Mouse (Mus musculus) gastrocnemius, adult 2 months (tissue): Measurements from ENCODE around the gene Prkn. TPM values are rescaled to one million over a fixed set of nuclear protein-coding genes. Genes with fewer than 3 reads are reported as not detected.

Experiments
- DNase-seq: peaks from one replicate; pipeline ENCODE4 v3.0.0; 2022
- H3K27ac ChIP-seq: fragments of 200-600 bp; 2 replicates; pipeline ENCODE4 v1.8.1; 2022; ENCODE audit warnings: mild to moderate bottlenecking
- H3K4me3 ChIP-seq: fragments of 200-600 bp; 2 replicates; pipeline ENCODE4 v1.8.1; 2022; ENCODE audit warnings: mild to moderate bottlenecking, moderate library complexity
- CTCF ChIP-seq: fragments of 200-600 bp; IDR thresholded peaks from 2 replicates; pipeline ENCODE4 v1.8.1; 2022; ENCODE audit warnings: antibody characterized with exemption, mild to moderate bottlenecking, moderate library complexity
- intact Hi-C: fragments of 180-260 bp; cut with DNase I; formaldehyde crosslinking; loops from one replicate; pipeline ENCODE4 v1.15.1; 2025
- total RNA-seq, 2 experiments: library from RNA; stranded (reverse); gene quantifications; 2 replicates each; pipeline ENCODE4 v1.2.3; 2021

The Prkn gene
- total RNA-seq, 2 experiments from 2014 or later, result 18.4 to 24.7 TPM

GRCm38 (mm10) chr17:11995522-11995921, 1155.3 kb downstream of the Prkn start:
- Histone ChIP-seq H3K4me3 (no peak overlapping the region), H3K27ac (no peak overlapping the region)
- no peak for DNase-seq
- no peak for TF ChIP-seq CTCF
- intact Hi-C loops, result no loop called here

GRCm38 (mm10) chr17:11996311-11996710, 1156.1 kb downstream of the Prkn start:
- Histone ChIP-seq H3K27ac (no peak overlapping the region), H3K4me3 (no peak overlapping the region)
- TF ChIP-seq CTCF, result no peak
- DNase-seq, result no peak
- intact Hi-C loops, result no loop called here

- DNase-seq, result no peak
- TF ChIP-seq CTCF, result no peak
- Histone ChIP-seq H3K4me3 (no peak overlapping the region), H3K27ac (no peak overlapping the region)
- intact Hi-C loops, result no loop called here
These were observed 1160.1 kb downstream of the Prkn start for GRCm38 (mm10) chr17:12000285-12000684.

GRCm38 (mm10) chr17:12021326-12021725, 1181.1 kb downstream of the Prkn start:
- intact Hi-C loops, result no loop called here
- Histone ChIP-seq H3K27ac (no peak overlapping the region), H3K4me3 (no peak overlapping the region)
- DNase-seq, result no peak
- no peak for TF ChIP-seq CTCF

- Histone ChIP-seq H3K4me3 (no peak overlapping the region), H3K27ac (no peak overlapping the region)
- intact Hi-C loops, result no loop called here
- no peak for DNase-seq
- no peak for TF ChIP-seq CTCF
These were observed 1189.2 kb downstream of the Prkn start for GRCm38 (mm10) chr17:12029362-12029761.

- H3K27ac ChIP-seq, result no peak overlapping the region
- no peak for TF ChIP-seq CTCF
These were observed 1189.8 kb downstream of the Prkn start for GRCm38 (mm10) chr17:12029921-12030461.

GRCm38 (mm10) chr17:12030556-12031160, 1190.5 kb downstream of the Prkn start:
- TF ChIP-seq CTCF, result no peak
- peak overlapping the region; percentile 61 for H3K4me3 ChIP-seq
- H3K27ac ChIP-seq, result no peak overlapping the region; the same call in 1 of the 2 replicates
- intact Hi-C loops, result no loop called here
- no peak for DNase-seq

More at GRCm38 (mm10) chr17:12029921-12030461, 1189.8 kb downstream of the Prkn start:
- no peak overlapping the region for H3K4me3 ChIP-seq
- intact Hi-C loops, result no loop called here
- DNase-seq, result no peak

- intact Hi-C loops, result no loop called here
- peak overlapping the region; percentile 61 for H3K4me3 ChIP-seq
- no peak overlapping the region for H3K27ac ChIP-seq
- DNase-seq, result peak; percentile 74
- peak; percentile 86 for TF ChIP-seq CTCF
These were observed 1191.2 kb downstream of the Prkn start for GRCm38 (mm10) chr17:12031203-12031942.

- Histone ChIP-seq H3K4me3 (no peak overlapping the region), H3K27ac (no peak overlapping the region)
- no peak for DNase-seq
- intact Hi-C loops, result no loop called here
- TF ChIP-seq CTCF, result no peak
These were observed 1192.0 kb downstream of the Prkn start for GRCm38 (mm10) chr17:12032014-12032791.

- intact Hi-C loops, result no loop called here
- DNase-seq, result no peak
- no peak for TF ChIP-seq CTCF
- Histone ChIP-seq H3K27ac (no peak overlapping the region), H3K4me3 (no peak overlapping the region)
These were observed 1195.2 kb downstream of the Prkn start for GRCm38 (mm10) chr17:12035386-12035785.

GRCm38 (mm10) chr17:12036205-12036604, 1196.0 kb downstream of the Prkn start:
- H3K4me3 ChIP-seq, result no peak overlapping the region
- intact Hi-C loops, result loop anchor here (2.0 kb wide), 1 partner anchor 337 kb away; no protein-coding TSS in a partner anchor
- DNase-seq, result peak; percentile 66
- TF ChIP-seq CTCF, result peak; percentile 97
- no peak overlapping the region for H3K27ac ChIP-seq

GRCm38 (mm10) chr17:12037065-12037464, 1196.9 kb downstream of the Prkn start:
- intact Hi-C loops, result loop anchor here (2.0 kb wide), 1 partner anchor 336 kb away; no protein-coding TSS in a partner anchor
- Histone ChIP-seq H3K4me3 (no peak overlapping the region), H3K27ac (no peak overlapping the region)
- no peak for DNase-seq
- TF ChIP-seq CTCF, result no peak
